ENCODE assay signal across 9 mouse cellular contexts in genomic region chr4:34976331-34976778, GRCm38 (mm10).
DNase-seq lines count a peak whose midpoint lies in the region; TF ChIP-seq lines count a peak whose summit lies in the region.
"Had no signal": no experiment of that assay in that cellular context is flagged by ENCODE, and none has a peak within 500 bp of the region (broad histone marks: within the 10 kb centered on the region; RNA-seq: fewer than 3 reads in every experiment).

No protein-coding gene starts in this region.

- TF ChIP-seq CTCF in gastrocnemius, adult 2 months (IDR thresholded peaks at IDR 0.05) = no peak

- intact Hi-C loops in gastrocnemius, adult 2 months (cut with DNase I) = no loop called here
- intact Hi-C loops in heart, postnatal 10 days (cut with DNase I) = loop anchor here (5.0 kb wide), 1 partner anchor 181 kb away; the partner anchor contains the start of gene Mob3b

- H3K4me3 ChIP-seq in gastrocnemius, adult 2 months = peak overlapping the region; percentile 46
- H3K4me3 ChIP-seq: neural tube, embryonic 13.5 days had no signal

- no peak for DNase-seq in gastrocnemius, adult 2 months
- no peak for DNase-seq in gastrocnemius, postnatal 4 days (ENCODE audit: low spot score in 2 of 2)
- DNase-seq in ovary, adult 18-20 months (ENCODE audit: low spot score) = peak; percentile 47
- no peak for DNase-seq in ovary, postnatal 10 days (ENCODE audit: low spot score)
- peak; percentile 75 to 82 for DNase-seq in heart, postnatal 10 days
- peak; percentile 49 for DNase-seq in right cerebral cortex, postnatal 25 days
- DNase-seq in spleen, postnatal 10 days (ENCODE audit: low spot score in 2 of 2) = no peak
- no peak for DNase-seq in kidney, postnatal 14 days

- H3K27ac ChIP-seq in gastrocnemius, adult 2 months = no peak overlapping the region
- H3K27ac ChIP-seq: neural tube, embryonic 13.5 days had no signal

Comparison
In these comparisons a context has a peak if more than half of its experiments do, and no peak if none do; other contexts are left out.
1. DNase-seq: peak in ovary, adult 18-20 months (single experiment), heart, postnatal 10 days (2 of 2) and right cerebral cortex, postnatal 25 days (single experiment); none in gastrocnemius, adult 2 months (single experiment), gastrocnemius, postnatal 4 days (0 of 2), ovary, postnatal 10 days (single experiment), spleen, postnatal 10 days (0 of 2) and kidney, postnatal 14 days (single experiment).